Mouse (Mus musculus): ENCODE measurements around the gene Atp8b2. TPM values are rescaled to one million over a fixed set of nuclear protein-coding genes. Genes with fewer than 3 reads are reported as not detected.

Gene Atp8b2
- total RNA-seq, 1 experiment from 2014 or later: 16.5 TPM

GRCm38 (mm10) chr3:89909703-89910542, 53.4 kb downstream of the Atp8b2 start:
- no peak for ATAC-seq (replicated peaks; ENCODE audit: low read depth, poor library complexity, severe bottlenecking)

- no peak for ATAC-seq (replicated peaks; ENCODE audit: low read depth, poor library complexity, severe bottlenecking)
Observed at GRCm38 (mm10) chr3:89908836-89909235, 54.5 kb downstream of the Atp8b2 start.

- no peak for ATAC-seq (replicated peaks; ENCODE audit: low read depth, poor library complexity, severe bottlenecking)
Observed at GRCm38 (mm10) chr3:89907846-89908245, 55.5 kb downstream of the Atp8b2 start.

GRCm38 (mm10) chr3:89899511-89899908, 63.8 kb downstream of the Atp8b2 start:
- 0 out of 2 replicates have a peak, but pooled peaks have one; percentile 11 for ATAC-seq (replicated peaks; ENCODE audit: low read depth, poor library complexity, severe bottlenecking)

GRCm38 (mm10) chr3:89898870-89899510, 64.3 kb downstream of the Atp8b2 start:
- ATAC-seq (replicated peaks; ENCODE audit: low read depth, poor library complexity, severe bottlenecking): no peak

- no peak for ATAC-seq (replicated peaks; ENCODE audit: low read depth, poor library complexity, severe bottlenecking)
Observed at GRCm38 (mm10) chr3:89898011-89898410, 65.3 kb downstream of the Atp8b2 start.

GRCm38 (mm10) chr3:89897204-89897796, 66.0 kb downstream of the Atp8b2 start:
- ATAC-seq (replicated peaks; ENCODE audit: low read depth, poor library complexity, severe bottlenecking): no peak

GRCm38 (mm10) chr3:89896571-89896970, 66.7 kb downstream of the Atp8b2 start:
- ATAC-seq (replicated peaks; ENCODE audit: low read depth, poor library complexity, severe bottlenecking): no peak

GRCm38 (mm10) chr3:89892517-89893106, 70.7 kb downstream of the Atp8b2 start:
- no peak for ATAC-seq (replicated peaks; ENCODE audit: low read depth, poor library complexity, severe bottlenecking)

GRCm38 (mm10) chr3:89891696-89892095, 71.6 kb downstream of the Atp8b2 start:
- ATAC-seq (replicated peaks; ENCODE audit: low read depth, poor library complexity, severe bottlenecking): no peak

GRCm38 (mm10) chr3:89889841-89890430, 73.4 kb downstream of the Atp8b2 start:
- no peak for ATAC-seq (replicated peaks; ENCODE audit: low read depth, poor library complexity, severe bottlenecking)

Other genes starting within 250 kb of the Atp8b2 start
- gene Adar, start 248.5 kb downstream of the Atp8b2 start, total RNA-seq (2017): 27.4 and 28.0 TPM in 2 replicates
- gene Chrnb2, start 198.9 kb downstream of the Atp8b2 start, total RNA-seq (2017): 0.15 and 1.6 TPM in 2 replicates
- gene Ube2q1, start 189.9 kb downstream of the Atp8b2 start, total RNA-seq (2017): 98.7 and 102 TPM in 2 replicates
- gene She, start 132.1 kb downstream of the Atp8b2 start, total RNA-seq (2017): 0.05 TPM in 1 of 2 replicates, not detected in the other
- gene Il6ra, start 50.3 kb downstream of the Atp8b2 start, total RNA-seq (2017): 10.4 and 11.6 TPM in 2 replicates
- 73.2 and 87.5 TPM in 2 replicates for gene Hax1, start 35.3 kb upstream of the Atp8b2 start, total RNA-seq (2017)
- gene 4933434E20Rik, start 88.1 kb upstream of the Atp8b2 start, total RNA-seq (2017): 28.8 and 34.0 TPM in 2 replicates
- 180 and 186 TPM in 2 replicates for gene Ubap2l, start 89.1 kb upstream of the Atp8b2 start, total RNA-seq (2017)
- 718 and 782 TPM in 2 replicates for gene Tpm3, start 109.1 kb upstream of the Atp8b2 start, total RNA-seq (2017)
- 0.27 and 0.39 TPM in 2 replicates for gene Nup210l, start 140.6 kb upstream of the Atp8b2 start, total RNA-seq (2017)